Mouse (Mus musculus) monocyte, adult 5-6 weeks (primary cell): ENCODE measurements around the gene Gm17545. TPM values are rescaled to one million over a fixed set of nuclear protein-coding genes. Genes with fewer than 3 reads are reported as not detected.
"Not testable (repeated sequence)": the region's sequence is repeated elsewhere in the genome, so short reads cannot be mapped to it uniquely, and the experiment has no call there.

ENCODE experiments used
- ATAC-seq: fragments of 153-309, 156-312 bp; replicated peaks from 2 replicates; pipeline ENCODE4 v1.8.0; 2017; ENCODE audit warnings: mild to moderate bottlenecking; ENCODE audit not compliant: low TSS enrichment, insufficient number of reproducible peaks, severe bottlenecking, poor library complexity, low FRiP score
- total RNA-seq: library from RNA; stranded (forward); fragments of 200-1000, 200-491, 200-594 nt; gene quantifications from 3 replicates; pipeline ENCODE4 v1.2.3, GENCODE M21; 2017

Gm17545 gene
- not detected in 3 replicates for total RNA-seq

GRCm38 (mm10) chr9:22453990-22454389 lies at the start of gene Gm17545:
Gm17545 (plus strand) TSS chr9:22454290.
- ATAC-seq = not testable (repeated sequence)

GRCm38 (mm10) chr9:22405414-22405813 lies 48.7 kb upstream of the Gm17545 start:
- no peak for ATAC-seq

- not testable (repeated sequence) for ATAC-seq
Measured at GRCm38 (mm10) chr9:22407633-22408032, 46.5 kb upstream of the Gm17545 start.

- ATAC-seq = not testable (repeated sequence)
Measured at GRCm38 (mm10) chr9:22408344-22408743, 45.7 kb upstream of the Gm17545 start.

GRCm38 (mm10) chr9:22409501-22409900 lies 44.6 kb upstream of the Gm17545 start:
- no peak for ATAC-seq

- peak; percentile 100 for ATAC-seq
Measured at GRCm38 (mm10) chr9:22411002-22411857, 42.9 kb upstream of the Gm17545 start, which contains the start of gene 9530077C05Rik. 9530077C05Rik (plus strand) TSS chr9:22411513.

- ATAC-seq = no peak
Measured at GRCm38 (mm10) chr9:22416187-22416586, 37.9 kb upstream of the Gm17545 start.

GRCm38 (mm10) chr9:22417547-22417946 lies 36.5 kb upstream of the Gm17545 start:
- no peak for ATAC-seq

GRCm38 (mm10) chr9:22419877-22420276 lies 34.2 kb upstream of the Gm17545 start:
- ATAC-seq = no peak

- ATAC-seq = no peak
Measured at GRCm38 (mm10) chr9:22420491-22420890, 33.6 kb upstream of the Gm17545 start.

- no peak for ATAC-seq
Measured at GRCm38 (mm10) chr9:22422559-22422958, 31.5 kb upstream of the Gm17545 start.

GRCm38 (mm10) chr9:22423507-22423906 lies 30.6 kb upstream of the Gm17545 start:
- ATAC-seq = no peak

- ATAC-seq = no peak
Measured at GRCm38 (mm10) chr9:22424196-22424595, 29.9 kb upstream of the Gm17545 start.

- no peak for ATAC-seq
Measured at GRCm38 (mm10) chr9:22424719-22425118, 29.4 kb upstream of the Gm17545 start.

GRCm38 (mm10) chr9:22428028-22428665 lies 25.9 kb upstream of the Gm17545 start:
- ATAC-seq = no peak

GRCm38 (mm10) chr9:22428666-22429410 lies 25.3 kb upstream of the Gm17545 start:
- ATAC-seq = no peak

- ATAC-seq = no peak
Measured at GRCm38 (mm10) chr9:22429533-22430241, 24.4 kb upstream of the Gm17545 start.

GRCm38 (mm10) chr9:22430315-22430840 lies 23.7 kb upstream of the Gm17545 start:
- ATAC-seq = no peak
